Mouse (Mus musculus) lung, postnatal 14 days (tissue): ENCODE measurements around the gene Zmym1.
"Not testable (repeated sequence)": the region's sequence is repeated elsewhere in the genome, so short reads cannot be mapped to it uniquely, and the experiment has no call there.

Experiments
- DNase-seq: peaks from one replicate; pipeline ENCODE4 v3.0.0; 2021

The Zmym1 gene

GRCm38 (mm10) chr4:127026826-127027225 lies 34.1 kb downstream of the Zmym1 start:
- DNase-seq, result no peak

- DNase-seq, result no peak
Observed at GRCm38 (mm10) chr4:127024240-127024639, 36.7 kb downstream of the Zmym1 start.

GRCm38 (mm10) chr4:127023201-127023600 lies 37.8 kb downstream of the Zmym1 start:
- DNase-seq, result no peak

GRCm38 (mm10) chr4:127021989-127022626 lies 38.8 kb downstream of the Zmym1 start:
- peak; percentile 88 for DNase-seq

- peak; percentile 99 for DNase-seq
Observed at GRCm38 (mm10) chr4:127021151-127021945, 39.6 kb downstream of the Zmym1 start, which contains the start of gene Sfpq. TSS of gene Sfpq (plus strand) at chr4:127021324.

- no peak for DNase-seq
Observed at GRCm38 (mm10) chr4:127020411-127021150, 40.4 kb downstream of the Zmym1 start.

GRCm38 (mm10) chr4:127016366-127016765 lies 44.6 kb downstream of the Zmym1 start:
- DNase-seq, result no peak

- DNase-seq, result peak; percentile 90
Observed at GRCm38 (mm10) chr4:127015294-127015993, 45.5 kb downstream of the Zmym1 start.

- peak; percentile 26 for DNase-seq
Observed at GRCm38 (mm10) chr4:127005113-127005936, 55.6 kb downstream of the Zmym1 start.

- no peak for DNase-seq
Observed at GRCm38 (mm10) chr4:127004384-127004783, 56.6 kb downstream of the Zmym1 start.

- no peak for DNase-seq
Observed at GRCm38 (mm10) chr4:127000601-127001105, 60.3 kb downstream of the Zmym1 start.

- not testable (repeated sequence) for DNase-seq
Observed at GRCm38 (mm10) chr4:126999372-126999771, 61.6 kb downstream of the Zmym1 start.
